Mouse (Mus musculus) cerebellum, postnatal 4 days (tissue): ENCODE results near the gene Il1rn.

Source experiments
- DNase-seq, 2 experiments: peaks; one replicate each; pipeline ENCODE4 v3.0.0; 2022; ENCODE audit warnings: low spot score in 2 of 2, mixed read lengths in 1 of 2

Il1rn gene

GRCm38 (mm10) chr2:24336545-24336944 lies at the start of gene Il1rn:
TSS of gene Il1rn (plus strand) at chr2:24336853.
- DNase-seq = no peak

- DNase-seq = no peak
Measured at GRCm38 (mm10) chr2:24290896-24291295, 45.8 kb upstream of the Il1rn start, which contains the start of gene Il1f10. TSS of gene Il1f10 (plus strand) at chr2:24291196.

- no peak for DNase-seq
Measured at GRCm38 (mm10) chr2:24294616-24295015, 42.0 kb upstream of the Il1rn start.

GRCm38 (mm10) chr2:24296837-24297236 lies 39.8 kb upstream of the Il1rn start:
- peak in 1 of 2 experiments; percentile 57 for DNase-seq

GRCm38 (mm10) chr2:24311302-24312001 lies 25.2 kb upstream of the Il1rn start:
- no peak for DNase-seq

GRCm38 (mm10) chr2:24316919-24317318 lies 19.7 kb upstream of the Il1rn start:
- DNase-seq = no peak

- DNase-seq = no peak
Measured at GRCm38 (mm10) chr2:24317919-24318598, 18.6 kb upstream of the Il1rn start.

GRCm38 (mm10) chr2:24335333-24335732 lies 1.3 kb upstream of the Il1rn start:
- DNase-seq = no peak

GRCm38 (mm10) chr2:24341395-24341885 lies 4.8 kb downstream of the Il1rn start:
- DNase-seq = no peak

GRCm38 (mm10) chr2:24344619-24345018 lies 8.0 kb downstream of the Il1rn start:
- DNase-seq = no peak

GRCm38 (mm10) chr2:24345056-24345455 lies 8.4 kb downstream of the Il1rn start:
- DNase-seq = no peak

GRCm38 (mm10) chr2:24347926-24348325 lies 11.3 kb downstream of the Il1rn start:
- DNase-seq = no peak

GRCm38 (mm10) chr2:24351159-24351558 lies 14.5 kb downstream of the Il1rn start:
- no peak for DNase-seq

GRCm38 (mm10) chr2:24353042-24353441 lies 16.4 kb downstream of the Il1rn start:
- DNase-seq = no peak

GRCm38 (mm10) chr2:24357642-24358041 lies 21.0 kb downstream of the Il1rn start:
- peak in 1 of 2 experiments; percentile 40 for DNase-seq

- DNase-seq = no peak
Measured at GRCm38 (mm10) chr2:24359347-24359746, 22.7 kb downstream of the Il1rn start.

GRCm38 (mm10) chr2:24363818-24364217 lies 27.2 kb downstream of the Il1rn start:
- no peak for DNase-seq

- no peak for DNase-seq
Measured at GRCm38 (mm10) chr2:24366214-24366975, 29.7 kb downstream of the Il1rn start.

- peak; percentile 28 to 29 for DNase-seq
Measured at GRCm38 (mm10) chr2:24367030-24367894, 30.6 kb downstream of the Il1rn start, which contains the start of gene Psd4. TSS of gene Psd4 (plus strand) at chr2:24367580.

- no peak for DNase-seq
Measured at GRCm38 (mm10) chr2:24367895-24368261, 31.2 kb downstream of the Il1rn start.

GRCm38 (mm10) chr2:24378747-24379450 lies 42.2 kb downstream of the Il1rn start:
- DNase-seq = no peak
